Mouse (Mus musculus): ENCODE results near the gene Kcnc3. TPM values are rescaled to one million over a fixed set of nuclear protein-coding genes. Genes with fewer than 3 reads are reported as not detected.

The Kcnc3 gene
- polyA plus RNA-seq, 1 experiment from 2014 or later = 0.36 TPM

DNA sequence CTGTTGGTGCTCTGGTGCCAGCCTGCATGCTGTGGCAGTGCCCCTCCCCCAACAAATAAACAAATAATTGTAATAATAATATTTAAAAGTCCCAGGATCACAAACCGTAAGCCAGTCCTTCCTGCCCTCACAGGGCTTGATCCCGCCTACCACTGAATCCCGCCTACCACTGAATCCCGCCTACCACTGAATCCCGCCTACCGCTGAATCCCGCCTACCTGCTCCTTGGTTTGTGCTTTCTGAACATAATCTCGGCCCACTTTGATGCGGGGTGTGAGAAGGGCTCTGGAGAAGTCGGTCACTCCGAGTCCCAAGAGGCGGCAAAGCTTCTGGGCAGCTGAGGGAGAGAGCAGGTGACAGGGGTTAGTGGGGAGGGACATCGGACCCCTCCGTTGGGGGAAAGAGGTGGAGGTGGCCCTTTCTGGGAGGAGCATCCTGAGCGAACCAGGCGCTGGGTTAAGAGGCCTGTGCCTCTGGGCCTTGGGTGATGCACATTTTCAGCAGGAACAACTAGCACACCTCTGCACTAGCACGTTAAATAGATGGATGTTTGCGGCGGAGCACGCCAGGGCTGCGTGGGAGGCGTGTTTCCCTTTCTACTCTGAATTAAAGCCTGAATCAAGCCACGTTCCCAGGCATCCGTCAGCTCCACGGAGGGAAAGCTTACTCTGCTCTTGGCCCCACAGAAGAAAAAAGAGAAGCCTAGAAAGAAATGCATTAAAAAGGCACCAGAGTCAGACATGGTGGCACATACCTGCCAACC, 50.6 kb downstream of the Kcnc3 start:
- H3K27me3 ChIP-seq (replicated peaks) = peaks cover 51% of the 10 kb centered on the region
- 0 out of 2 replicates have a peak, but pooled peaks cover 2% of the 10 kb centered on the region for H3K36me3 ChIP-seq
- H3K4me1 ChIP-seq (replicated peaks) = no peaks in the 10 kb centered on the region
- H3K27ac ChIP-seq = no peak overlapping the region
- H3K9ac ChIP-seq = no peak overlapping the region
- H3K4me3 ChIP-seq (replicated peaks) = no peak overlapping the region
- 22% methylated on average over 25 of the region's 25 CpGs for WGBS
- H3K4me2 ChIP-seq (replicated peaks) = 0 out of 2 replicates have a peak overlapping the region, but pooled peaks have one; percentile 20
- ATAC-seq = peak; percentile 22; the same call in 1 of the 2 replicates
- H3K9me3 ChIP-seq = no peaks in the 10 kb centered on the region

GRCm38 (mm10) chr7:44641887-44642286, 51.4 kb downstream of the Kcnc3 start:
- H3K4me3 ChIP-seq (replicated peaks) = no peak overlapping the region
- no peaks in the 10 kb centered on the region for H3K9me3 ChIP-seq
- no peak overlapping the region for H3K4me2 ChIP-seq (replicated peaks)
- H3K36me3 ChIP-seq = 0 out of 2 replicates have a peak, but pooled peaks cover 2% of the 10 kb centered on the region
- 33% methylated on average over 8 of the region's 8 CpGs for WGBS
- no peaks in the 10 kb centered on the region for H3K4me1 ChIP-seq (replicated peaks)
- H3K9ac ChIP-seq = no peak overlapping the region
- H3K27me3 ChIP-seq (replicated peaks) = peaks cover 52% of the 10 kb centered on the region
- H3K27ac ChIP-seq = no peak overlapping the region
- ATAC-seq = peak; percentile 50; the same call in 1 of the 2 replicates

DNA sequence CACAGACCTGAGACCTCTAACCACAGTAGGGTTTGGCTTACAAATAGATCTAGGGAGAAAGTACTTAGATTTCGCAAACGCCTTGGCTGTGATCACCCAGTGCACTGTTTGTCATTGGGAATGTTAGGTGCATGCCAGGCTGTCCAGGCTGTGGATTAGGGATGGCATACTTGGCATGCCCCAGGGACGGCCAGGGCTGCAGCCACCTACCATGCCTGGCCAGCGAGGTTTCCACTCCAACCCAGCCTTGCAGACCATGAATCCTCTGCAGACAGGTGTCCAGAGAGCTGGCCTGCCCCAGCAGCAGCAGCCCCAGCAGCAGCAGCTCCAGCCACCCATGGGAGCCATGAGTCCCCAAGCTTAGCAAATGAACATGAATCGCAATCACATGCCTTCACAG, 54.8 kb downstream of the Kcnc3 start:
- Histone ChIP-seq H3K9ac (no peak overlapping the region), H3K27ac (no peak overlapping the region), H3K4me3 (replicated peaks) (no peak overlapping the region), H3K36me3 (0 out of 2 replicates have a peak, but pooled peaks cover 2% of the 10 kb centered on the region), H3K4me1 (replicated peaks) (no peaks in the 10 kb centered on the region; the same call in 1 of the 2 replicates), H3K27me3 (replicated peaks) (peaks cover 30% of the 10 kb centered on the region), H3K4me2 (replicated peaks) (no peak overlapping the region), H3K9me3 (no peaks in the 10 kb centered on the region)
- no peak for ATAC-seq
- WGBS = 80% methylated on average over 5 of the region's 5 CpGs

DNA sequence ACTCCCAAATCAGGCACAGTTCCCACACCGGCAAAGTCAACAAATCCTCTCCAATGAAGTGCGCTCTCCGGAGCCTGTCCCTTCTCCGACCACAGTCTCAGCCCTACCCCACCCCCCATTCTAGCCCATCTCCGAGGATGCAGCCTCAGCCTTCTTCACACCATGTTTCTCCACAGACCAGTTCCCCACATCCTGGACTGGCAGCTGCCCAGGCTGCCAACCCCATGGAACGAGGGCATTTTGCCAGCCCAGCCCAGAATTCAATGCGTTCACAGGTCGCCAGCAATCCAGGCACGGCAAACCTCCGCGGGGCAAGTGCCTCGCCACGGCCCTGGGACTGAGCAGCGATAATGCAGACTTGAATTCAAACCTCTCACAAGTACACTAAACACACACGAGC, 55.5 kb downstream of the Kcnc3 start:
- no peak overlapping the region for H3K4me3 ChIP-seq (replicated peaks)
- no peaks in the 10 kb centered on the region; the same call in 1 of the 2 replicates for H3K4me1 ChIP-seq (replicated peaks)
- no peaks in the 10 kb centered on the region for H3K9me3 ChIP-seq
- 32% methylated on average over 15 of the region's 15 CpGs for WGBS
- no peak overlapping the region for H3K27ac ChIP-seq
- H3K9ac ChIP-seq = no peak overlapping the region
- no peak for ATAC-seq
- 0 out of 2 replicates have a peak, but pooled peaks cover 2% of the 10 kb centered on the region for H3K36me3 ChIP-seq
- no peak overlapping the region for H3K4me2 ChIP-seq (replicated peaks)
- peaks cover 24% of the 10 kb centered on the region for H3K27me3 ChIP-seq (replicated peaks)

GRCm38 (mm10) chr7:44647042-44647724, 56.7 kb downstream of the Kcnc3 start:
- H3K4me3 ChIP-seq (replicated peaks) = no peak overlapping the region
- no peak overlapping the region for H3K4me2 ChIP-seq (replicated peaks)
- no peaks in the 10 kb centered on the region for H3K9me3 ChIP-seq
- H3K27me3 ChIP-seq (replicated peaks) = peaks cover 13% of the 10 kb centered on the region
- 53% methylated on average over 7 of the region's 7 CpGs for WGBS
- ATAC-seq = 0 out of 2 replicates have a peak, but pooled peaks have one; percentile 47
- H3K4me1 ChIP-seq (replicated peaks) = no peaks in the 10 kb centered on the region; the same call in 1 of the 2 replicates
- H3K36me3 ChIP-seq = no peaks in the 10 kb centered on the region
- H3K9ac ChIP-seq = no peak overlapping the region
- H3K27ac ChIP-seq = no peak overlapping the region

- no peaks in the 10 kb centered on the region; the same call in 1 of the 2 replicates for H3K4me1 ChIP-seq (replicated peaks)
- H3K4me2 ChIP-seq (replicated peaks) = no peak overlapping the region
- 39% methylated on average over 10 of the region's 10 CpGs for WGBS
- H3K36me3 ChIP-seq = no peaks in the 10 kb centered on the region
- no peaks in the 10 kb centered on the region for H3K9me3 ChIP-seq
- peaks cover 13% of the 10 kb centered on the region for H3K27me3 ChIP-seq (replicated peaks)
- peak; percentile 37 for ATAC-seq
- H3K27ac ChIP-seq = no peak overlapping the region
- no peak overlapping the region for H3K4me3 ChIP-seq (replicated peaks)
- no peak overlapping the region for H3K9ac ChIP-seq
These were observed 57.3 kb downstream of the Kcnc3 start for GRCm38 (mm10) chr7:44647729-44648128.

DNA sequence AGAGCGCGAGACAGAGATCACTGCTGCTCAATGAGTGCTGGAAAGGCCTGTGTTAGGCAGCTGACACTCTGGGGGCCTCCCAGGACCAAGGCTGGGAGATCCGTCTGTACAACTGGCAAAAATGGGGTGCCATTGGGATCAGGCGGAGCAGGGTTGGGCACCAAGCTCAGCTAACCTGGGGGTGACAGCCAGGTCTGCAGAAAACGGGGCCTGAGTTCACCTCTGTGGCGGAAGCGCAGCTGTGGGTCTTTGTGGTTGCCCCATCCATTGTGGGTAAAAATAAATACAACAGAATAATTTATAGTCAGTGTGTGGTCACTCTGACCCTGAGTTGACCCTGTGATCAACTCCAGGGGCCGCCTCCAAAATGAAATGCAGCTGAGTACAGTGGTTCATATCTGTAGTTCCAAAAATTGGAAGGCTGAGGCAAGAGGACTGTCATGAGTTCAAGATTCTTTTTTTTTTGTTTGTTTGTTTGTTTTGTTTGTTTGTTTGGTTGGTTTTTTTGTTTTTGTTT, 58.7 kb downstream of the Kcnc3 start:
- Histone ChIP-seq H3K27ac (no peak overlapping the region), H3K9ac (no peak overlapping the region), H3K9me3 (no peaks in the 10 kb centered on the region), H3K4me2 (replicated peaks) (no peak overlapping the region), H3K36me3 (no peaks in the 10 kb centered on the region), H3K4me1 (replicated peaks) (no peaks in the 10 kb centered on the region; the same call in 1 of the 2 replicates), H3K27me3 (replicated peaks) (peaks cover 13% of the 10 kb centered on the region), H3K4me3 (replicated peaks) (no peak overlapping the region)
- ATAC-seq = no peak
- WGBS = 72% methylated on average over 8 of the region's 8 CpGs

DNA sequence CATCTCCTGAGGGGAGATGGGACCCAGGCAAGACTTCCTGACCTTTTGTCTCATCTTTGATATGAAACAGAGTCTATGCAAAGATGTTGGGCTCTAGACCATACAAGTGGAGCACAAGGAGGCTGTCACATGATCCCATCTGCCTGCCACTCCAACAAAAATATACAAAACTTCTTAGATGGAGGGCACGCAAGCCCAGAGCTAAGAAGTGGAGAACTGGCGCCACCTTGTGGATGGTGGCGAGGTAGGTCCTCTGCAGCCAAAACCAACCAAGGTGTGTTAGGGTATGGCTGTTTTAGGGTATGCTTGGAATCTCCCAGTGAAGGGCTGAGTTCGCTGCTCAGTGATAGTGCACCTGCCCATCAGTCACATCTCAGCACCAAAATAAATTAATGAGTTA, 59.5 kb downstream of the Kcnc3 start:
- peaks cover 10% of the 10 kb centered on the region for H3K27me3 ChIP-seq (replicated peaks)
- H3K4me1 ChIP-seq (replicated peaks) = no peaks in the 10 kb centered on the region; the same call in 1 of the 2 replicates
- no peak overlapping the region for H3K4me2 ChIP-seq (replicated peaks)
- H3K4me3 ChIP-seq (replicated peaks) = no peak overlapping the region
- 12% methylated on average over 4 of the region's 4 CpGs for WGBS
- H3K9ac ChIP-seq = no peak overlapping the region
- no peaks in the 10 kb centered on the region for H3K36me3 ChIP-seq
- ATAC-seq = no peak
- H3K9me3 ChIP-seq = no peaks in the 10 kb centered on the region
- no peak overlapping the region for H3K27ac ChIP-seq

GRCm38 (mm10) chr7:44651416-44651815, 61.0 kb downstream of the Kcnc3 start:
- H3K9me3 ChIP-seq = no peaks in the 10 kb centered on the region
- H3K27me3 ChIP-seq (replicated peaks) = no peaks in the 10 kb centered on the region; the same call in 1 of the 2 replicates
- 72% methylated on average over 7 of the region's 7 CpGs for WGBS
- H3K4me2 ChIP-seq (replicated peaks) = no peak overlapping the region
- H3K4me1 ChIP-seq (replicated peaks) = no peaks in the 10 kb centered on the region; the same call in 1 of the 2 replicates
- H3K36me3 ChIP-seq = 0 out of 2 replicates have a peak, but pooled peaks cover 4% of the 10 kb centered on the region
- no peak overlapping the region for H3K27ac ChIP-seq
- no peak overlapping the region for H3K4me3 ChIP-seq (replicated peaks)
- ATAC-seq = no peak
- H3K9ac ChIP-seq = no peak overlapping the region

GRCm38 (mm10) chr7:44653773-44654172, 63.3 kb downstream of the Kcnc3 start:
- 50% methylated on average over 8 of the region's 8 CpGs for WGBS
- no peak overlapping the region for H3K4me3 ChIP-seq (replicated peaks)
- H3K27me3 ChIP-seq (replicated peaks) = no peaks in the 10 kb centered on the region
- H3K27ac ChIP-seq = no peak overlapping the region
- H3K36me3 ChIP-seq = 0 out of 2 replicates have a peak, but pooled peaks cover 4% of the 10 kb centered on the region
- no peak overlapping the region for H3K9ac ChIP-seq
- H3K4me2 ChIP-seq (replicated peaks) = no peak overlapping the region
- H3K9me3 ChIP-seq = no peaks in the 10 kb centered on the region
- H3K4me1 ChIP-seq (replicated peaks) = no peaks in the 10 kb centered on the region
- ATAC-seq = no peak
